Mouse (Mus musculus): Measurements from ENCODE around the gene Hcn4. TPM values are rescaled to one million over a fixed set of nuclear protein-coding genes. Genes with fewer than 3 reads are reported as not detected.

Gene Hcn4
- polyA plus RNA-seq, 1 experiment = not detected

DNA sequence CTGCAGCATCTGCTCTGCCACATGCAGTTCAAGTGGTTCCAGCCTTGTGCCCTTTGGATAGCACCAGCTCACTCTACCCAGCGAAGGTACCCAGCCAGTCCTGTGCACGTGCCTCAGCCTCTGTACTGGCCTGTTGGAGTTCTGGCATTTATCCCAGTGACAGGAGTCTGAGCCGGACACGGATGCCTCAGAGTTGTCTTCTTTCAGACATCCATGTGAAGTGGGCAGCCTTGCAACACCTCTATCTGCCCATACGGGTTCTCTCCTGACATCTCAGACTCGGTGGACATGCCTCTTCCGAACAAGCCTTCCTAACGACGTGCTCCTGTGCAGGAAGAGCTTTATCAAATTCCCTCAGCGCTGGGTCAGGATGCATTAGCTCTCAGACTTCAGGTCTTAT is 47.9 kb downstream of the Hcn4 start:
- TF ChIP-seq USF1 (IDR thresholded peaks at IDR 0.05; ENCODE audit: low read depth) (no peak), MYOG (IDR thresholded peaks at IDR 0.05; ENCODE audit: control insufficient read depth, extremely low read depth, insufficient read length) (no peak), FOSL1 (IDR thresholded peaks at IDR 0.05; ENCODE audit: insufficient read depth, low read length, poor library complexity, severe bottlenecking) (no peak), CEBPB (IDR thresholded peaks at IDR 0.05; ENCODE audit: low read depth) (no peak), CTCF (IDR thresholded peaks at IDR 0.05; ENCODE audit: control insufficient read depth, insufficient read depth, insufficient read length) (no peak), MAX (IDR thresholded peaks at IDR 0.05) (no peak), MYOD1 (IDR thresholded peaks at IDR 0.05; ENCODE audit: control insufficient read depth, insufficient read length, low read depth) (no peak)
- Histone ChIP-seq H3ac (ENCODE audit: control insufficient read depth, insufficient read length, low read depth) (no peak overlapping the region), H3K4me3 (ENCODE audit: insufficient read depth, poor library complexity, severe bottlenecking) (no peak overlapping the region), H3K36me3 (ENCODE audit: control insufficient read depth, insufficient read depth) (peaks cover 13% of the 10 kb centered on the region), H3K79me3 (ENCODE audit: low read depth) (no peaks in the 10 kb centered on the region), H3K27me3 (ENCODE audit: control insufficient read depth, insufficient read depth, insufficient read length) (no peaks in the 10 kb centered on the region), H3K79me2 (ENCODE audit: control insufficient read depth, insufficient read depth) (no peaks in the 10 kb centered on the region)

DNA sequence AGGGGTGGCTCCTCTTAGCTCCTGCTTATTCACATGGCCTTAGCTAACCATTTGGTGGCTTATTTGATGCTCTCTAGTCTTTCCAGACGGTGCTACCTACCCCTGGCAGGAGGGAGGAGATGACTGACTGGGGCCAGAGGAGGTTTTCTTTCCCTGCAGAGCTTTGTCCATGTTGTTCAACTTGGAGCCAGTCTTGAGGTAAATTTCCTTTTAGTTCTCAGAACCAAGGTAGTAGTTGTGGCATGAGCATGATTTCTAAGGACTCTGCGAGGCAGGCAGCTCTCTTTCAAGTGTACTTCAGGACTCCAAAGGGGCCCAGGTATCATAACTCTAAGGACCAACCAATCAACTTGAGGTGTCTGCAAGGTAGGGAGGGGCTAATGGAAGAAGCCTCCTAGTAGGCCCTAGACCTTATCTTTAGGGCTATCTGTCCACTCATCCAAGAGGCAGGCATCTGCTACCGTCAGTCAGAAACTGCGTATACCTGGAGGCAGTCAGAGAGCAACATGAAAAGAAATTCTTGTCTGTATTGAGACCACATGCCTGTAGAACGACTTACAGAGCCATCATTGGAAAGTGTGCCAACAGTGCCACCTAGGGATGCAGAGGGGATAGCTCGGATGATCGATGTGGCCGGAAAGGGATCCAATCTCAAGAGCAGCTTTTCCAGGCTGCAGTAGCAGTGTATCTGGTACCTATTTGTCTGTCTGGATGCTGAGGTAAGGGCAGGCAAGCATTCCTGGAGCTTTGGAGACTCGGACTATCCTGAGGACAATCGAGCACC is 50.5 kb downstream of the Hcn4 start:
- Histone ChIP-seq H3K27me3 (ENCODE audit: control insufficient read depth, insufficient read depth, insufficient read length) (no peaks in the 10 kb centered on the region), H3ac (ENCODE audit: control insufficient read depth, insufficient read length, low read depth) (no peak overlapping the region), H3K79me3 (ENCODE audit: low read depth) (no peaks in the 10 kb centered on the region), H3K36me3 (ENCODE audit: control insufficient read depth, insufficient read depth) (peaks cover 34% of the 10 kb centered on the region), H3K79me2 (ENCODE audit: control insufficient read depth, insufficient read depth) (no peaks in the 10 kb centered on the region), H3K4me3 (ENCODE audit: insufficient read depth, poor library complexity, severe bottlenecking) (no peak overlapping the region)
- no peak for TF ChIP-seq USF1 (IDR thresholded peaks at IDR 0.05; ENCODE audit: low read depth)
- peak; percentile 56 for TF ChIP-seq CTCF (IDR thresholded peaks at IDR 0.05; ENCODE audit: control insufficient read depth, insufficient read depth, insufficient read length)

DNA sequence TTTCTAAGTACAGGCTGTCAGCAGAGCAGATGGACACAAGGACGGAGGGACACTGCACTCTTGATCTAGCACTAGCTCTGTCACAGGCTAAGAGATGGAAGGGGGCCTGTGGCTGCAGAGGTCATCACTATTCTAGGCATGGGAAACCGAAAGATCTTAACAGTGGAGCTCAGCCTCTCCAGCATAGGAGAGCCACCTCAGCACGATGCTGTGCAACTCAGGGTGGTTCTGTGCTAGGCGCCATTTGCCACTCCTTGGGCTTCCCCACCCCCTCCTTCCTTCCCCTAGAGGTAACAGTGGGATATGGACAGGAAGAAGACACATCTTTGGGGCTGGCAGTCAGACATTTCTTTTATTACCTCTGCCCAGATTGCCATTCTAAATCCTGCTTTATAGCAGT is 51.1 kb downstream of the Hcn4 start:
- H3K36me3 ChIP-seq (ENCODE audit: control insufficient read depth, insufficient read depth) = peaks cover 40% of the 10 kb centered on the region

DNA sequence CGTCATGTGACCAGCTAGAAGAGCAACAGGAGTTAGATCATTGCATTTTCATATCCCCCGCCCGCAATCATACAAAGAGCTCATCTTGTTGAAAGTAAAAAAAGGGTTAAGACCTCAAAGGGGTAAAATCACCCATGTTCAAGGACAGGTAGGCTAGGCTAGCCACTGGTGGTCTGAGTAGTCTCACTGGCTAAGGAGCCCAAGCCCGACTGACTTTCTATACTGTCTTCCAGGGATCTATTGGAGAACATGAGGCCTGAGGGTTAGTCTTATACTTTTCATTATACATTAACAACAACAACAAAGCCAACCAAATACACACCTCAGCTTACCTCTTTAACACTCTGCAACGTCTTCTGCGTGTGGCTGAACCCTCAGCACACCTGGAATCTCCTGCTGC is 52.2 kb downstream of the Hcn4 start:
- Histone ChIP-seq H3K27me3 (ENCODE audit: control insufficient read depth, insufficient read depth, insufficient read length) (no peaks in the 10 kb centered on the region), H3ac (ENCODE audit: control insufficient read depth, insufficient read length, low read depth) (no peak overlapping the region), H3K79me2 (ENCODE audit: control insufficient read depth, insufficient read depth) (no peaks in the 10 kb centered on the region), H3K36me3 (ENCODE audit: control insufficient read depth, insufficient read depth) (peaks cover 48% of the 10 kb centered on the region), H3K79me3 (ENCODE audit: low read depth) (no peaks in the 10 kb centered on the region), H3K4me3 (ENCODE audit: insufficient read depth, poor library complexity, severe bottlenecking) (no peak overlapping the region)
- TF ChIP-seq MYOG (IDR thresholded peaks at IDR 0.05; ENCODE audit: control insufficient read depth, extremely low read depth, insufficient read length) (no peak), FOSL1 (IDR thresholded peaks at IDR 0.05; ENCODE audit: insufficient read depth, low read length, poor library complexity, severe bottlenecking) (no peak), MYOD1 (IDR thresholded peaks at IDR 0.05; ENCODE audit: control insufficient read depth, insufficient read length, low read depth) (no peak), MAX (IDR thresholded peaks at IDR 0.05) (no peak), CEBPB (IDR thresholded peaks at IDR 0.05; ENCODE audit: low read depth) (no peak), CTCF (IDR thresholded peaks at IDR 0.05; ENCODE audit: control insufficient read depth, insufficient read depth, insufficient read length) (no peak), USF1 (IDR thresholded peaks at IDR 0.05; ENCODE audit: low read depth) (no peak)

More for the DNA sequence above, 51.1 kb downstream of the Hcn4 start:
- H3K27me3 ChIP-seq (ENCODE audit: control insufficient read depth, insufficient read depth, insufficient read length) = no peaks in the 10 kb centered on the region
- no peaks in the 10 kb centered on the region for H3K79me2 ChIP-seq (ENCODE audit: control insufficient read depth, insufficient read depth)
- no peak for TF ChIP-seq MYOD1 (IDR thresholded peaks at IDR 0.05; ENCODE audit: control insufficient read depth, insufficient read length, low read depth)
- no peak for TF ChIP-seq USF1 (IDR thresholded peaks at IDR 0.05; ENCODE audit: low read depth)
- TF ChIP-seq MYOG (IDR thresholded peaks at IDR 0.05; ENCODE audit: control insufficient read depth, extremely low read depth, insufficient read length) = no peak
- no peak for TF ChIP-seq CEBPB (IDR thresholded peaks at IDR 0.05; ENCODE audit: low read depth)
- TF ChIP-seq CTCF (IDR thresholded peaks at IDR 0.05; ENCODE audit: control insufficient read depth, insufficient read depth, insufficient read length) = no peak
- TF ChIP-seq FOSL1 (IDR thresholded peaks at IDR 0.05; ENCODE audit: insufficient read depth, low read length, poor library complexity, severe bottlenecking) = no peak
- TF ChIP-seq MAX (IDR thresholded peaks at IDR 0.05) = no peak
- H3ac ChIP-seq (ENCODE audit: control insufficient read depth, insufficient read length, low read depth) = no peak overlapping the region
- no peak overlapping the region for H3K4me3 ChIP-seq (ENCODE audit: insufficient read depth, poor library complexity, severe bottlenecking)
- no peaks in the 10 kb centered on the region for H3K79me3 ChIP-seq (ENCODE audit: low read depth)

DNA sequence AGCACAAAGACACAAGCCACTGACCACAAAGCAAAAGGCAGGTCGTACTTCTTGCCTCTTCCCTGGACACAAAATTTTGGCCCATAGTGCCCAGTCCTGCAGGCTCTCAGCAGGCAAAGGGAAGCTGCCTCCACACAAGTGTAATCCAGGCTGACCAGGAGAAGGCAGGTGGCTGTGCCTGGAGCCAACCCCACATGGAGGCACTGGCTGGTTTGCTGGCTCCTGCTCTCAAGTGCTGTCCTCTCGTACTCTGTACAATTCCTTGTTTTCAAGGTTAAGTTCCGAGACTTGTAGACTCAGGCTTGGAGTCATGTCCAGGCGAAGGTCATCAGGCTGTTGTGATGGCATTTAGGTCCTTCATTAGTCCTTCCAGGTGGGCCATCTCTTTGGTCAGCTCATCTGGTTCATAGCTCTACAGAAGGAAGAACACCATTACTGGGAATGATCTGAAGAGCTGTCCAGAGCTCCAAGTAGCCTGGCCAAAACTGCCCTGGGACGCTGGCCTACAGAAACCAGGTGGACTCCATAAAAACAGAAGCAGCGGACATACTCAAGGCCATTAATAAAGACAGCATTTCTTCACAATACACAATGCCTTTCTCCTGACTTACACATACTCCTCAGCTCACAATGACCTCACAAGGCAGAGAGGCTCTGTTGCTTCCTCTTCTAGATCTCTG is 53.9 kb downstream of the Hcn4 start:
- TF ChIP-seq FOSL1 (IDR thresholded peaks at IDR 0.05; ENCODE audit: insufficient read depth, low read length, poor library complexity, severe bottlenecking) (no peak), MAX (IDR thresholded peaks at IDR 0.05) (no peak), MYOD1 (IDR thresholded peaks at IDR 0.05; ENCODE audit: control insufficient read depth, insufficient read length, low read depth) (no peak), CTCF (IDR thresholded peaks at IDR 0.05; ENCODE audit: control insufficient read depth, insufficient read depth, insufficient read length) (no peak), USF1 (IDR thresholded peaks at IDR 0.05; ENCODE audit: low read depth) (no peak), MYOG (IDR thresholded peaks at IDR 0.05; ENCODE audit: control insufficient read depth, extremely low read depth, insufficient read length) (no peak), CEBPB (IDR thresholded peaks at IDR 0.05; ENCODE audit: low read depth) (no peak)
- H3K27me3 ChIP-seq (ENCODE audit: control insufficient read depth, insufficient read depth, insufficient read length) = no peaks in the 10 kb centered on the region
- H3K36me3 ChIP-seq (ENCODE audit: control insufficient read depth, insufficient read depth) = peaks cover 61% of the 10 kb centered on the region
- H3K79me2 ChIP-seq (ENCODE audit: control insufficient read depth, insufficient read depth) = no peaks in the 10 kb centered on the region
- no peak overlapping the region for H3K4me3 ChIP-seq (ENCODE audit: insufficient read depth, poor library complexity, severe bottlenecking)
- no peaks in the 10 kb centered on the region for H3K79me3 ChIP-seq (ENCODE audit: low read depth)
- H3ac ChIP-seq (ENCODE audit: control insufficient read depth, insufficient read length, low read depth) = no peak overlapping the region
